Mouse (Mus musculus) stomach, postnatal 0 days (tissue): ENCODE data around the gene Tmem69. TPM values are rescaled to one million over a fixed set of nuclear protein-coding genes. Genes with fewer than 3 reads are reported as not detected.

Experiments
- ATAC-seq: fragments of 200-750 bp; cut with Nextera tagmentation; 2 replicates; pipeline ENCODE4 v1.8.0; 2017; ENCODE audit not compliant: low FRiP score, low TSS enrichment
- DNase-seq: peaks from one replicate; pipeline ENCODE4 v3.0.0-alpha.2; 2016; ENCODE audit warnings: low spot score
- H3K27ac ChIP-seq: fragments of 300-500 bp; sonication (generic); replicated peaks from 2 replicates; pipeline ENCODE4 v1.5.1; 2014; ENCODE audit warnings: mild to moderate bottlenecking, control low read depth
- H3K27me3 ChIP-seq: fragments of 300-500 bp; sonication (generic); 2 replicates; pipeline ENCODE4 v1.6.1; 2014; ENCODE audit warnings: low read length; ENCODE audit not compliant: control insufficient read depth, insufficient read depth
- H3K36me3 ChIP-seq: fragments of 300-500 bp; sonication (generic); 2 replicates; pipeline ENCODE4 v1.6.1; 2014; ENCODE audit warnings: low read length, mixed read lengths; ENCODE audit not compliant: control insufficient read depth, insufficient read depth
- H3K4me1 ChIP-seq: fragments of 300-500 bp; sonication (generic); replicated peaks from 2 replicates; pipeline ENCODE4 v1.6.1; 2014; ENCODE audit warnings: antibody characterized with exemption; ENCODE audit not compliant: control insufficient read depth, insufficient read depth
- H3K4me2 ChIP-seq: fragments of 300-500 bp; sonication (generic); replicated peaks from 2 replicates; pipeline ENCODE4 v1.6.1; 2014; ENCODE audit warnings: low read depth, mild to moderate bottlenecking, control low read depth, moderate library complexity
- H3K4me3 ChIP-seq: fragments of 300-500 bp; sonication (generic); 2 replicates; pipeline ENCODE4 v1.5.1; 2014; ENCODE audit warnings: low read depth, low read length, control low read depth
- H3K9ac ChIP-seq: fragments of 300-500 bp; sonication (generic); 2 replicates; pipeline ENCODE4 v1.6.1; 2014; ENCODE audit warnings: mild to moderate bottlenecking, low read length, control low read depth, mixed read lengths
- H3K9me3 ChIP-seq: fragments of 300-500 bp; sonication (generic); 2 replicates; pipeline ENCODE4 v1.6.1; 2016; ENCODE audit warnings: low read length; ENCODE audit not compliant: control insufficient read depth
- CTCF ChIP-seq: IDR thresholded peaks from 2 replicates; pipeline ENCODE4 v1.5.1; 2016; ENCODE audit warnings: antibody characterized with exemption, low read depth, mild to moderate bottlenecking, moderate library complexity
- EP300 ChIP-seq: optimal IDR thresholded peaks from 2 replicates; pipeline ENCODE3; 2016; ENCODE audit warnings: antibody characterized with exemption
- WGBS: fragments of 180-500 bp; shearing (Covaris S2); extraction: QIAGEN DNeasy Blood & Tissue Kit; methylation state at CpG from one replicate; pipeline ENCODE4 v1.1.7; 2014; 5-methylcytosine and 5-hydroxymethylcytosine counted together
- polyA plus RNA-seq: library from polyadenylated mRNA; unstranded; fragments of >200 nt; fragmentation: Nextera tagmentation; extraction: Ambion mirVana; gene quantifications from 2 replicates; pipeline ENCODE4 v1.2.1, GENCODE M21; 2015

The Tmem69 gene
- polyA plus RNA-seq, 1 experiment from 2014 or later: 15.7 TPM

DNA sequence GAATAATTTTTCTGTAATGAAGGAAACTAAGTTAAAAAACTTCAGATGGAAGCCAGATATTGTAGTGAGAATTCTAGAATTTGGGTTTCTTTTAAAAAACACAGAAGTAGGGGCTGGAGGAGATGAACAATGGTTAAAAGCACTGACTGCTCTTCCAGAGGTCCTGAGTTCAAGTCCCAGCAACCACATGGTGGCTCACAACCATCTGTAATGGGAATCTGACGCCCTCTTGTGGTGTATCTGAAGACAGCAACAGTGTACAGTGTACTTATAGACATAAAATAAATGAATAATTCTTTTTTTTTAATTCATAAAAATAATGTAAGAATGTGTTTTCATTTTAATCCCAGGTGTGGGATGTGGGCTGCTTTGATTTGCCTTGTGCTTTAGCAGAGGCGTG, 24.6 kb downstream of the Tmem69 start:
- Histone ChIP-seq H3K4me2 (no peak overlapping the region), H3K4me3 (no peak overlapping the region), H3K36me3 (0 out of 2 replicates have a peak, but pooled peaks cover 3% of the 10 kb centered on the region), H3K4me1 (no peaks in the 10 kb centered on the region), H3K9ac (no peak overlapping the region), H3K27me3 (no peaks in the 10 kb centered on the region), H3K27ac (no peak overlapping the region), H3K9me3 (no peaks in the 10 kb centered on the region)
- WGBS: 67% methylated on average over 2 of the region's 2 CpGs
- ATAC-seq (no peak), DNase-seq (no peak)
- TF ChIP-seq CTCF (peak; percentile 38; the same call in 1 of the 2 replicates), EP300 (no peak)

DNA sequence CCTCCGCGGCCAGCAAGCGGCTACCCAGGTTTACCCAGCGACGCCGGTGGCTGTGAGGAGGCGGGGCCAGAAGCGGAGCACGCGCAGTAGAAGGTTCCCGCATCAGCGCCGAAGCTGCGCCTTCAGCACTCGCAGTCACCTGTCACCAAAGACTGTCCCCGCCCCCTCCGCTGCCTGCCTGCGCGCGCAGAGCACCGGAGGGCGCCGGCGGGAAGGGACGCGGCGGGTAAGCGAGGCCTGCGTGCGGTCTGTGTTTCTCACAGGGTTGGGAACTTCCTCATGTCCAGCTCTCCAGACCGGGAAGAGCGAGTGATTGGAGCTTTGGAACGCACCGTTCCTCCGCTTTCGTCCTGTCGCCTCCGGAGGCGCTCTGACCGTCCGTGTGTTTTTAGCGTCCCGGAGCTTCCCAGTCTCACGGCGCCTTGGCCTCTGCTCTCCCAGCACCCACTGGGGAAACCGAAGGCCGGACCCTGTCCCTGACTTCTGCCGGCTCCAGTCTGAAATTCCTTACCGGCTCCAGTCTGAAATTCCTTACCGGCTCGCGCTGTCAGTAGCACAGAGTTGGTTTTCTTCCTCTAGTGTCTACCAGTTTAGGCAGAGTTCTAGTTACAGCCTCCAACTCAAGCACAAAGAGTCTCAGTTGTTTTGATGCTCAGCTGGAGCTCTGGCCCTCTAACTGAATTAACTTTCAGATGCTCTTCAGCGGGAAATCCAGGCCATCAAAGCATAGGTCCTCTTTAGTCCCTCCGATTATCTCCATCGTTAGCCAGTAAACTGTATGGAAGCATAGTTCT, 48.1 kb downstream of the Tmem69 start, which contains the start of gene Ipp:
Gene Ipp (plus strand): TSS at position 125 of the 794 bp plus-strand sequence.
- Histone ChIP-seq H3K9me3 (no peaks in the 10 kb centered on the region), H3K4me2 (peak within 1 kb of the TSS; percentile 64), H3K4me3 (peak within 1 kb of the TSS; percentile 54), H3K9ac (peak within 1 kb of the TSS; percentile 67), H3K27ac (peak within 1 kb of the TSS; percentile 84), H3K4me1 (no peaks in the 10 kb centered on the region), H3K36me3 (no peaks in the 10 kb centered on the region), H3K27me3 (no peaks in the 10 kb centered on the region)
- DNase-seq: peak; percentile 97
- under 1% methylated on average over 55 of the region's 55 CpGs for WGBS
- TF ChIP-seq CTCF: peak; percentile 53
- no peak for TF ChIP-seq EP300
- ATAC-seq: peak; percentile 98

- H3K27ac ChIP-seq: peak overlapping the region; percentile 84
- DNase-seq (no peak), ATAC-seq (peak; percentile 6; the same call in 1 of the 2 replicates)
- peak overlapping the region; percentile 64 for H3K4me2 ChIP-seq
- peak overlapping the region; percentile 54 for H3K4me3 ChIP-seq
- H3K4me1 ChIP-seq: no peaks in the 10 kb centered on the region
- H3K36me3 ChIP-seq: no peaks in the 10 kb centered on the region
- TF ChIP-seq CTCF (no peak), EP300 (no peak)
- WGBS: 21% methylated on average over 11 of the region's 11 CpGs
- peak overlapping the region; percentile 67 for H3K9ac ChIP-seq
- H3K27me3 ChIP-seq: no peaks in the 10 kb centered on the region
- no peaks in the 10 kb centered on the region for H3K9me3 ChIP-seq
These were observed 48.8 kb downstream of the Tmem69 start for GRCm38 (mm10) chr4:116506886-116507424.

Other genes with a start within 250 kb of the Tmem69 start
- 5.0 and 5.1 TPM in 2 replicates for gene Mast2, start 91.8 kb downstream of the Tmem69 start, polyA plus RNA-seq
- 8.2 and 8.4 TPM in 2 replicates for gene Ipp, start 48.4 kb downstream of the Tmem69 start, polyA plus RNA-seq
- 22.4 and 23.6 TPM in 2 replicates for gene Gpbp1l1, start 1.7 kb upstream of the Tmem69 start, polyA plus RNA-seq
- 4.7 and 5.3 TPM in 2 replicates for gene Ccdc17, start 40.7 kb upstream of the Tmem69 start, polyA plus RNA-seq
- gene Nasp, start 72.0 kb upstream of the Tmem69 start, polyA plus RNA-seq: 32.9 TPM in 2 replicates
- 755 and 765 TPM in 2 replicates for gene Akr1a1, start 95.7 kb upstream of the Tmem69 start, polyA plus RNA-seq
- 1,868 and 2,021 TPM in 2 replicates for gene Prdx1, start 129.6 kb upstream of the Tmem69 start, polyA plus RNA-seq
- gene Mmachc, start 152.5 kb upstream of the Tmem69 start, polyA plus RNA-seq: 9.8 and 11.8 TPM in 2 replicates
- 9.8 and 11.0 TPM in 2 replicates for gene Ccdc163, start 152.6 kb upstream of the Tmem69 start, polyA plus RNA-seq
- 2.3 and 2.6 TPM in 2 replicates for gene Tesk2, start 165.0 kb upstream of the Tmem69 start, polyA plus RNA-seq